Comparison of ENCODE assay signal across 8 mouse cellular contexts in genomic region chr10:127183759-127184158, GRCm38 (mm10). TPM values are rescaled to one million over a fixed set of nuclear protein-coding genes. Genes with fewer than 3 reads are reported as not detected.
A peak's percentile ranks its signal among the peaks of the same experiment; 100 is the strongest.
DNase-seq lines count a peak whose midpoint lies in the region; ATAC-seq and TF ChIP-seq lines count a peak whose summit lies in the region.

No protein-coding gene starts in this region.

- TF ChIP-seq CTCF in brain, embryonic 14.5 days (IDR thresholded peaks at IDR 0.05; ENCODE audit: borderline replicate concordance, extremely low read depth, insufficient read depth, insufficient read length) = 0 out of 2 replicates have a peak, but pooled peaks have one; percentile 0

- 0 out of 2 replicates have a peak overlapping the region, but pooled peaks have one; percentile 20 for H3K9ac ChIP-seq in hindbrain, embryonic 14.5 days
- no peak overlapping the region for H3K9ac ChIP-seq in midbrain, embryonic 12.5 days (replicated peaks)

- H3K4me3 ChIP-seq in hindbrain, embryonic 14.5 days (replicated peaks; ENCODE audit: low read length) = no peak overlapping the region
- 0 out of 2 replicates have a peak overlapping the region, but pooled peaks have one; percentile 10 for H3K4me3 ChIP-seq in midbrain, embryonic 12.5 days

- TF ChIP-seq POLR2A in brain, embryonic 14.5 days (IDR thresholded peaks at IDR 0.05; ENCODE audit: borderline replicate concordance, extremely low read depth, insufficient read depth, insufficient read length, poor library complexity, severe bottlenecking) = no peak

- no peak overlapping the region for H3K27ac ChIP-seq in hindbrain, embryonic 14.5 days
- no peak overlapping the region for H3K27ac ChIP-seq in midbrain, embryonic 12.5 days (replicated peaks)

- no peaks in the 10 kb centered on the region for H3K9me3 ChIP-seq in hindbrain, embryonic 14.5 days (ENCODE audit: control insufficient read depth, low read length)
- peaks cover 3% of the 10 kb centered on the region; the same call in 1 of the 2 replicates for H3K9me3 ChIP-seq in midbrain, embryonic 12.5 days

- DNase-seq in heart, adult 11 months = peak; percentile 97
- no peak for DNase-seq in heart, adult 18-20 months
- peak; percentile 30 for DNase-seq in brain, embryonic 14.5 days (ENCODE audit: low read depth)
- no peak for DNase-seq in hindbrain, embryonic 14.5 days (ENCODE audit: low spot score)
- no peak for DNase-seq in layer of hippocampus, postnatal 36 days
- DNase-seq in thymus, adult 18-20 months = no peak
- no peak for DNase-seq in adrenal gland, postnatal 10 days

- peaks cover 27% of the 10 kb centered on the region for H3K4me1 ChIP-seq in hindbrain, embryonic 14.5 days (replicated peaks; ENCODE audit: control insufficient read depth, insufficient read depth, low read length)
- H3K4me1 ChIP-seq in midbrain, embryonic 12.5 days = peaks cover 48% of the 10 kb centered on the region

- peaks cover 36% of the 10 kb centered on the region for H3K27me3 ChIP-seq in hindbrain, embryonic 14.5 days (ENCODE audit: control insufficient read depth, insufficient read depth, low read length)
- peaks cover 64% of the 10 kb centered on the region for H3K27me3 ChIP-seq in midbrain, embryonic 12.5 days

- peak overlapping the region; percentile 28 for H3K4me2 ChIP-seq in hindbrain, embryonic 14.5 days (replicated peaks)
- peak overlapping the region; percentile 36 for H3K4me2 ChIP-seq in midbrain, embryonic 12.5 days (replicated peaks)

- ATAC-seq in hindbrain, embryonic 14.5 days (ENCODE audit: low FRiP score) = no peak
- no peak for ATAC-seq in midbrain, embryonic 12.5 days (ENCODE audit: low FRiP score, low read depth)

- 14% methylated on average over 20 of the region's 20 CpGs for WGBS in hindbrain, embryonic 14.5 days
- 8% methylated on average over 20 of the region's 20 CpGs for whole genome bisulfite sequencing in midbrain, embryonic 12.5 days

- 0 out of 2 replicates have a peak, but pooled peaks cover 9% of the 10 kb centered on the region for H3K36me3 ChIP-seq in hindbrain, embryonic 14.5 days (replicated peaks; ENCODE audit: control insufficient read depth, insufficient read depth)
- H3K36me3 ChIP-seq in midbrain, embryonic 12.5 days = peaks cover 17% of the 10 kb centered on the region

RNA-seq across cellular contexts. Expression of gene Slc26a10, which starts 3.3 kb away (rescaled TPM):
- total RNA-seq in heart, adult 18-20 months (2021) = 1 to 10 TPM; 8.0 to 9.2 TPM
- polyA plus RNA-seq in brain, embryonic 14.5 days (2012; rRNA removed) = 1.1 and 2.6 TPM in 2 replicates
- 0.94 and 0.99 TPM in 2 replicates for polyA plus RNA-seq in hindbrain, embryonic 14.5 days (2014; fragmentation: Nextera tagmentation; extraction: Ambion mirVana)
- polyA plus RNA-seq in midbrain, embryonic 12.5 days (2016; fragmentation: Nextera tagmentation; extraction: Ambion mirVana) = 0.89 and 1.1 TPM in 2 replicates
- 10 to 100 TPM; 15.6 to 27.2 TPM for total RNA-seq in layer of hippocampus, postnatal 36 days (2021)
- total RNA-seq in adrenal gland, postnatal 10 days (2021) = 10 to 100 TPM in 1 of 2 experiments, 1 to 10 TPM in 1; 7.4 to 13.7 TPM

RNA-seq across cellular contexts. Expression of gene Arhgef25, which starts 6.1 kb away (rescaled TPM):
- total RNA-seq in heart, adult 18-20 months (2021) = 10 to 100 TPM in 1 of 2 experiments, 1 to 10 TPM in 1; 8.9 to 10.1 TPM
- 66.7 and 98.2 TPM in 2 replicates for polyA plus RNA-seq in brain, embryonic 14.5 days (2012; rRNA removed)
- polyA plus RNA-seq in hindbrain, embryonic 14.5 days (2014; fragmentation: Nextera tagmentation; extraction: Ambion mirVana) = 23.5 and 25.5 TPM in 2 replicates
- 39.6 and 46.1 TPM in 2 replicates for polyA plus RNA-seq in midbrain, embryonic 12.5 days (2016; fragmentation: Nextera tagmentation; extraction: Ambion mirVana)
- total RNA-seq in layer of hippocampus, postnatal 36 days (2021) = 100 to 1,000 TPM; 359 to 363 TPM
- total RNA-seq in adrenal gland, postnatal 10 days (2021) = 10 to 100 TPM; 18.1 to 26.5 TPM

RNA-seq across cellular contexts. Expression of gene Dtx3, which starts 11.8 kb away (rescaled TPM):
- total RNA-seq in heart, adult 18-20 months (2021) = 10 to 100 TPM; 18.1 to 21.2 TPM
- 405 and 652 TPM in 2 replicates for polyA plus RNA-seq in brain, embryonic 14.5 days (2012; rRNA removed)
- 223 and 231 TPM in 2 replicates for polyA plus RNA-seq in hindbrain, embryonic 14.5 days (2014; fragmentation: Nextera tagmentation; extraction: Ambion mirVana)
- polyA plus RNA-seq in midbrain, embryonic 12.5 days (2016; fragmentation: Nextera tagmentation; extraction: Ambion mirVana) = 204 and 205 TPM in 2 replicates
- 100 to 1,000 TPM; 238 TPM for total RNA-seq in layer of hippocampus, postnatal 36 days (2021)
- 10 to 100 TPM; 48.3 to 69.4 TPM for total RNA-seq in adrenal gland, postnatal 10 days (2021)

RNA-seq across cellular contexts. Expression of gene B4galnt1, which starts 18.7 kb away (rescaled TPM):
- total RNA-seq in heart, adult 18-20 months (2021) = 1 to 10 TPM; 1.8 to 7.9 TPM
- 48.7 and 72.4 TPM in 2 replicates for polyA plus RNA-seq in brain, embryonic 14.5 days (2012; rRNA removed)
- polyA plus RNA-seq in hindbrain, embryonic 14.5 days (2014; fragmentation: Nextera tagmentation; extraction: Ambion mirVana) = 73.7 and 79.1 TPM in 2 replicates
- 15.2 and 17.7 TPM in 2 replicates for polyA plus RNA-seq in midbrain, embryonic 12.5 days (2016; fragmentation: Nextera tagmentation; extraction: Ambion mirVana)
- total RNA-seq in layer of hippocampus, postnatal 36 days (2021) = 100 to 1,000 TPM; 115 to 123 TPM
- total RNA-seq in adrenal gland, postnatal 10 days (2021) = 10 to 100 TPM; 12.7 to 16.3 TPM

RNA-seq across cellular contexts. Expression of gene Pip4k2c, which starts 27.6 kb away (rescaled TPM):
- 10 to 100 TPM; 30.3 to 30.8 TPM for total RNA-seq in heart, adult 18-20 months (2021)
- polyA plus RNA-seq in brain, embryonic 14.5 days (2012; rRNA removed) = 20.2 and 24.7 TPM in 2 replicates
- 16.8 and 17.1 TPM in 2 replicates for polyA plus RNA-seq in hindbrain, embryonic 14.5 days (2014; fragmentation: Nextera tagmentation; extraction: Ambion mirVana)
- 17.0 and 18.1 TPM in 2 replicates for polyA plus RNA-seq in midbrain, embryonic 12.5 days (2016; fragmentation: Nextera tagmentation; extraction: Ambion mirVana)
- total RNA-seq in layer of hippocampus, postnatal 36 days (2021) = 10 to 100 TPM; 91.1 to 95.7 TPM
- total RNA-seq in adrenal gland, postnatal 10 days (2021) = 10 to 100 TPM; 27.7 to 30.9 TPM

Comparison
In these comparisons a context has a peak if more than half of its experiments do, and no peak if none do; other contexts are left out.
1. DNase-seq: peak in heart, adult 11 months (single experiment) and brain, embryonic 14.5 days (single experiment); none in heart, adult 18-20 months (0 of 2), hindbrain, embryonic 14.5 days (single experiment), layer of hippocampus, postnatal 36 days (0 of 2), thymus, adult 18-20 months (0 of 2) and adrenal gland, postnatal 10 days (single experiment).
2. RNA of gene Arhgef25, which starts 6.1 kb away (total RNA-seq): 359 to 363 TPM in layer of hippocampus, postnatal 36 days; 18.1 to 26.5 TPM in adrenal gland, postnatal 10 days and 8.9 to 10.1 TPM in heart, adult 18-20 months; every median in the first group is over 10 times any median in the second.